Mouse (Mus musculus): ENCODE measurements around the gene Brca1. TPM values are rescaled to one million over a fixed set of nuclear protein-coding genes. Genes with fewer than 3 reads are reported as not detected.
"Not testable (repeated sequence)": the region's sequence is repeated elsewhere in the genome, so short reads cannot be mapped to it uniquely, and the experiment has no call there.

The Brca1 gene
- total and polyA plus RNA-seq, 3 experiments, result 35.0 to 175 (median 71.0) TPM

DNA sequence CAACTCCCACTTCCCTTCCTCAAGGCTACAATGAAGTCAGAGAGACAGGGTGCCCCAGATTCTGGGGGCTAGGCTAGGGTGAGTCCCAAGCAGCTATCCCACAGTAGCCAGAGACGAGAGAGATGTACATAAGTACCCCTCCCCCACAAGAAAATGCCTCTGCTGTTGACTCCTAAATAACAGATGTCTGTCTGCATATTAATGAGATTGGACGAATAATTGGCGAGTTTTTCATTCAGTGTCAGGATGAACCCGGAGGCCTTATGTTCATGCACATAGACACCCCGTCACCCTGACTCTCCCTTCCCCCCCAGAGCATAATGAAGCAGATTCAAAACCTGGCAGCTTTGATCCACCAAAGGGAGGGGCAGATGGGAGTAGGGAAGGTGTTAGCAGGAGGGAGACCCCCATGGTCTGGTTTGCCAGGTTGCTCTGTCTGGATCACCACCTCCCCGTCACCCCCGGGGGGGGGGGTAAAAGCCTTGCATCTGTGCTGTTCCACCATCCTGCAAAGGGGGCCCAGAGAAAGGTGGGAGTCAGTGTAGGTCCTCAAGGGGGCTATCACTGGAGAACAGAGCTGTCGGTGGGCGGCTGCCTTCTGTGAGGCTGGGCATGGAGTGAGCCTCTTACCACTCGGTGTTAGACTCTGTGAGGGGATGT, 74.1 kb downstream of the Brca1 start:
- Histone ChIP-seq H3K4me3 (ENCODE audit: low read depth, low read length) (no peak overlapping the region), H3K4me1 (ENCODE audit: insufficient read depth, low read depth, low read length) (peaks cover 55% of the 10 kb centered on the region), H3K27me3 (ENCODE audit: insufficient read depth, low read length) (peaks cover 3% of the 10 kb centered on the region; the same call in 1 of the 2 replicates), H3K36me3 (replicated peaks) (no peaks in the 10 kb centered on the region), H3K9me3 (replicated peaks) (no peaks in the 10 kb centered on the region)
- ATAC-seq (ENCODE audit: extremely low read depth, insufficient number of reproducible peaks, low FRiP score, poor library complexity, severe bottlenecking), result no peak
- no peak for DNase-seq (ENCODE audit: low spot score)
- TF ChIP-seq TAL1 (conservative IDR thresholded peaks at IDR 0.05; ENCODE audit: low read depth, low read length) (no peak), CTCF (IDR thresholded peaks at IDR 0.05; ENCODE audit: low read depth, low read length) (no peak), GATA1 (IDR thresholded peaks at IDR 0.05; ENCODE audit: borderline replicate concordance, low read length) (no peak), POLR2AphosphoS5 (IDR thresholded peaks at IDR 0.05; ENCODE audit: insufficient replicate concordance, low read depth, low read length) (no peak)

GRCm38 (mm10) chr11:101477194-101477551, 74.6 kb downstream of the Brca1 start:
- no peak for TF ChIP-seq GATA2 (IDR thresholded peaks at IDR 0.05; ENCODE audit: borderline replicate concordance, low read depth, low read length)
- TF ChIP-seq CTCF (IDR thresholded peaks at IDR 0.05; ENCODE audit: low read depth, low read length), result no peak
- no peak for TF ChIP-seq GATA1 (IDR thresholded peaks at IDR 0.05; ENCODE audit: borderline replicate concordance, low read length)
- no peak for TF ChIP-seq POLR2AphosphoS5 (IDR thresholded peaks at IDR 0.05; ENCODE audit: insufficient replicate concordance, low read depth, low read length)
- no peak for TF ChIP-seq TAL1 (conservative IDR thresholded peaks at IDR 0.05; ENCODE audit: low read depth, low read length)
- no peak for DNase-seq (ENCODE audit: low spot score)
- no peak for ATAC-seq (ENCODE audit: extremely low read depth, insufficient number of reproducible peaks, low FRiP score, poor library complexity, severe bottlenecking)
- H3K4me3 ChIP-seq (ENCODE audit: low read depth, low read length), result no peak overlapping the region
- peaks cover 4% of the 10 kb centered on the region for H3K36me3 ChIP-seq (replicated peaks)
- peaks cover 3% of the 10 kb centered on the region; the same call in 1 of the 2 replicates for H3K27me3 ChIP-seq (ENCODE audit: insufficient read depth, low read length)
- H3K9me3 ChIP-seq (replicated peaks), result no peaks in the 10 kb centered on the region
- H3K4me1 ChIP-seq (ENCODE audit: insufficient read depth, low read depth, low read length), result peaks cover 60% of the 10 kb centered on the region

DNA sequence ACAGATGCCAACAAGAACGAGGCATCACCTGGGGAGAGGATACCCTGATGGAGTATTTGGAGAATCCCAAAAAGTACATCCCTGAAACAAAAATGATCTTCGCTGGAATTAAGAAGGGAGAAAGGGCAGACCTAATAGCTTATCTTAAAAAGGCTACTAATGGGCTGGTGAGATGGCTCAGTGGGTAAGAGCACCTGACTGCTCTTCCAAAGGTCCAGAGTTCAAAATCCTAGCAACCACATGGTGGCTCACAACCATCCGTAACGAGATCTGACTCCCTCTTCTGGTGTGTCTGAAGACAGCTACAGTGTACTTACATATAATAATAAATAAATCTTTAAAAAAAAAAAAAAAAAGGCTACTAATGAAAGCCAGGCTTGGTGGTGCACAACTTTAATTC, 75.4 kb downstream of the Brca1 start:
- H3K27me3 ChIP-seq (ENCODE audit: insufficient read depth, low read length); H3K9me3 ChIP-seq (replicated peaks); ATAC-seq (ENCODE audit: extremely low read depth, insufficient number of reproducible peaks, low FRiP score, poor library complexity, severe bottlenecking); H3K4me3 ChIP-seq (ENCODE audit: low read depth, low read length); DNase-seq (ENCODE audit: low spot score): not testable (repeated sequence)
- peaks cover 62% of the 10 kb centered on the region for H3K4me1 ChIP-seq (ENCODE audit: insufficient read depth, low read depth, low read length)
- peaks cover 12% of the 10 kb centered on the region for H3K36me3 ChIP-seq (replicated peaks)

DNA sequence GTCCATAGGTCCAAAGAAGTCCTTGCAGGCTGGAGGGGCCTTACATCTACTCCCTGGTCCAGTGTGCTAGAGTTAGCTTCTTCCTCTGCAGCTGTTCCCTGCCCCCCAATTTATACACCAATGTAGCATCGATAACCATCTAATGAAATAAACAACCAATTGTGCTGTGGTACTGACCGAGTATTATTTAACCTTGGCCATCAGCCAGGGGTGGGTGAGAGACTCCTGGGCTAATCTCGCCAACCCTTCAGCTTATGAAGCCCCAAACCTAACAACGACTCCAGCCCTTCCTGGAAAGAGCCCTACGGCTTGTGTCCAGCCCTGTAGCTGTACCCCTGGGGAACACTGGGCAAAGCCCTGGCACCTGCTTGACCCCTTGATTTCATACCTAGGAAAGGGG, 77.5 kb downstream of the Brca1 start:
- H3K4me1 ChIP-seq (ENCODE audit: insufficient read depth, low read depth, low read length), result peaks cover 57% of the 10 kb centered on the region
- ATAC-seq (ENCODE audit: extremely low read depth, insufficient number of reproducible peaks, low FRiP score, poor library complexity, severe bottlenecking), result no peak
- DNase-seq (ENCODE audit: low spot score), result no peak
- TF ChIP-seq CTCF (IDR thresholded peaks at IDR 0.05; ENCODE audit: low read depth, low read length) (no peak), POLR2AphosphoS5 (IDR thresholded peaks at IDR 0.05; ENCODE audit: insufficient replicate concordance, low read depth, low read length) (no peak), GATA1 (IDR thresholded peaks at IDR 0.05; ENCODE audit: borderline replicate concordance, low read length) (no peak), TAL1 (conservative IDR thresholded peaks at IDR 0.05; ENCODE audit: low read depth, low read length) (no peak), GATA2 (IDR thresholded peaks at IDR 0.05; ENCODE audit: borderline replicate concordance, low read depth, low read length) (no peak)
- peaks cover 7% of the 10 kb centered on the region; the same call in 1 of the 2 replicates for H3K27me3 ChIP-seq (ENCODE audit: insufficient read depth, low read length)
- H3K4me3 ChIP-seq (ENCODE audit: low read depth, low read length), result no peak overlapping the region
- H3K36me3 ChIP-seq (replicated peaks), result peaks cover 29% of the 10 kb centered on the region
- no peaks in the 10 kb centered on the region for H3K9me3 ChIP-seq (replicated peaks)

DNA sequence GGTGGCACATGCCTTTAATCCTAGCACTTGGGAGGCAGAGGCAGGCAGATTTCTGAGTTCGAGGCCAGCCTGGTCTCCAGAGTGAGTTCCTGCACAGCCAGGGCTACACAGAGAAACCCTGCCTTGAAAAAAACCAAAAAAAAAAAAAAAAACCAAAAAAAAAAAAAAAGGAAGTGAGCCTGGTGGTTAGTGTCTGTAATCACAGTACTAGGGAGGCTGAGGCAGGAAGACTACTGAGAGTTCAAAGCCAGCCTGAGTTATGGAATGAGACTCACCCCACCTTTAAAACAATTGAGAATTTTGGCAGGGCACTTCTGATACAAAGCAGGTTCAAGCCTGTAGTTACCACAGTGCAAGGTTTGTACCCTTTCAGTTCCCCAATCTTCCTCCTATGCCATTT, 78.1 kb downstream of the Brca1 start:
- not testable (repeated sequence) for H3K27me3 ChIP-seq (ENCODE audit: insufficient read depth, low read length); H3K4me3 ChIP-seq (ENCODE audit: low read depth, low read length); DNase-seq (ENCODE audit: low spot score); ATAC-seq (ENCODE audit: extremely low read depth, insufficient number of reproducible peaks, low FRiP score, poor library complexity, severe bottlenecking); H3K9me3 ChIP-seq (replicated peaks)
- peaks cover 55% of the 10 kb centered on the region for H3K4me1 ChIP-seq (ENCODE audit: insufficient read depth, low read depth, low read length)
- peaks cover 29% of the 10 kb centered on the region for H3K36me3 ChIP-seq (replicated peaks)

- H3K27me3 ChIP-seq (ENCODE audit: insufficient read depth, low read length), result peaks cover 3% of the 10 kb centered on the region; the same call in 1 of the 2 replicates
- TF ChIP-seq GATA2 (IDR thresholded peaks at IDR 0.05; ENCODE audit: borderline replicate concordance, low read depth, low read length) (no peak), POLR2AphosphoS5 (IDR thresholded peaks at IDR 0.05; ENCODE audit: insufficient replicate concordance, low read depth, low read length) (no peak), CTCF (IDR thresholded peaks at IDR 0.05; ENCODE audit: low read depth, low read length) (no peak), TAL1 (conservative IDR thresholded peaks at IDR 0.05; ENCODE audit: low read depth, low read length) (no peak), GATA1 (IDR thresholded peaks at IDR 0.05; ENCODE audit: borderline replicate concordance, low read length) (no peak)
Measured at GRCm38 (mm10) chr11:101472336-101472735, 79.4 kb downstream of the Brca1 start.

GRCm38 (mm10) chr11:101471926-101472325, 79.8 kb downstream of the Brca1 start:
- TF ChIP-seq GATA2 (IDR thresholded peaks at IDR 0.05; ENCODE audit: borderline replicate concordance, low read depth, low read length) (no peak), POLR2AphosphoS5 (IDR thresholded peaks at IDR 0.05; ENCODE audit: insufficient replicate concordance, low read depth, low read length) (no peak), CTCF (IDR thresholded peaks at IDR 0.05; ENCODE audit: low read depth, low read length) (no peak), GATA1 (IDR thresholded peaks at IDR 0.05; ENCODE audit: borderline replicate concordance, low read length) (no peak), TAL1 (conservative IDR thresholded peaks at IDR 0.05; ENCODE audit: low read depth, low read length) (no peak)
- no peak for DNase-seq (ENCODE audit: low spot score)
- Histone ChIP-seq H3K4me3 (ENCODE audit: low read depth, low read length) (no peak overlapping the region), H3K36me3 (replicated peaks) (peaks cover 29% of the 10 kb centered on the region), H3K9me3 (replicated peaks) (no peaks in the 10 kb centered on the region), H3K4me1 (ENCODE audit: insufficient read depth, low read depth, low read length) (peaks cover 55% of the 10 kb centered on the region), H3K27me3 (ENCODE audit: insufficient read depth, low read length) (peaks cover 3% of the 10 kb centered on the region; the same call in 1 of the 2 replicates)
- no peak for ATAC-seq (ENCODE audit: extremely low read depth, insufficient number of reproducible peaks, low FRiP score, poor library complexity, severe bottlenecking)

More at GRCm38 (mm10) chr11:101472336-101472735, 79.4 kb downstream of the Brca1 start:
- Histone ChIP-seq H3K36me3 (replicated peaks) (peaks cover 29% of the 10 kb centered on the region), H3K4me3 (ENCODE audit: low read depth, low read length) (no peak overlapping the region), H3K4me1 (ENCODE audit: insufficient read depth, low read depth, low read length) (peaks cover 54% of the 10 kb centered on the region), H3K9me3 (replicated peaks) (no peaks in the 10 kb centered on the region)
- no peak for DNase-seq (ENCODE audit: low spot score)
- ATAC-seq (ENCODE audit: extremely low read depth, insufficient number of reproducible peaks, low FRiP score, poor library complexity, severe bottlenecking), result no peak
